Mouse (Mus musculus) midbrain, embryonic 11.5 days (tissue): ENCODE data around the gene Zfand3. TPM values are rescaled to one million over a fixed set of nuclear protein-coding genes. Genes with fewer than 3 reads are reported as not detected.

ENCODE experiments used
- ATAC-seq: fragments of 200-750 bp; cut with Nextera tagmentation; 2 replicates; pipeline ENCODE4 v1.8.0; 2017; ENCODE audit warnings: moderate TSS enrichment, moderate library complexity; ENCODE audit not compliant: low FRiP score
- DNase-seq: peaks from one replicate; pipeline ENCODE4 v3.0.0; 2015; ENCODE audit warnings: low spot score; ENCODE audit errors: missing footprints
- H3K27ac ChIP-seq: fragments of 300-500 bp; sonication (generic); 2 replicates; pipeline ENCODE4 v1.5.1; 2014; ENCODE audit warnings: low read depth, low read length
- H3K27me3 ChIP-seq: fragments of 300-500 bp; sonication (generic); 2 replicates; pipeline ENCODE4 v1.6.1; 2014; ENCODE audit warnings: mild to moderate bottlenecking, low read length, moderate library complexity, mixed read lengths; ENCODE audit not compliant: control insufficient read depth, insufficient read depth
- H3K36me3 ChIP-seq: fragments of 300-500 bp; sonication (generic); 2 replicates; pipeline ENCODE4 v1.6.1; 2014; ENCODE audit warnings: mild to moderate bottlenecking, low read length, moderate library complexity, mixed read lengths; ENCODE audit not compliant: control insufficient read depth, insufficient read depth
- H3K4me1 ChIP-seq: fragments of 300-500 bp; sonication (generic); 2 replicates; pipeline ENCODE4 v1.6.1; 2014; ENCODE audit warnings: low read length; ENCODE audit not compliant: control insufficient read depth, insufficient read depth
- H3K4me2 ChIP-seq: fragments of 300-500 bp; sonication (generic); 2 replicates; pipeline ENCODE4 v1.6.1; 2014; ENCODE audit warnings: mild to moderate bottlenecking, moderate library complexity
- H3K4me3 ChIP-seq: fragments of 300-500 bp; sonication (generic); 2 replicates; pipeline ENCODE4 v1.5.1; 2014; ENCODE audit warnings: low read depth, low read length
- H3K9ac ChIP-seq: fragments of 300-500 bp; sonication (generic); 2 replicates; pipeline ENCODE4 v1.6.1; 2014; ENCODE audit warnings: low read length
- H3K9me3 ChIP-seq: fragments of 300-500 bp; sonication (generic); 2 replicates; pipeline ENCODE4 v1.6.1; 2016; ENCODE audit warnings: low read length; ENCODE audit not compliant: control insufficient read depth
- WGBS: fragments of 180-500 bp; shearing (Covaris S2); extraction: QIAGEN DNeasy Blood & Tissue Kit; methylation state at CpG from one replicate; pipeline ENCODE4 v1.1.7; 2014; 5-methylcytosine and 5-hydroxymethylcytosine counted together
- polyA plus RNA-seq: library from polyadenylated mRNA; unstranded; fragments of >200 nt; fragmentation: Nextera tagmentation; extraction: Ambion mirVana; gene quantifications from 2 replicates; pipeline ENCODE4 v1.2.1, GENCODE M21; 2014

The Zfand3 gene
- polyA plus RNA-seq: 63.9 and 64.7 TPM in 2 replicates

GRCm38 (mm10) chr17:30004203-30005102, at the start of gene Zfand3:
Zfand3 (plus strand) TSS chr17:30004733.
- peak within 1 kb of the TSS; percentile 100 for H3K27ac ChIP-seq

GRCm38 (mm10) chr17:29955880-29956279, 48.7 kb upstream of the Zfand3 start:
- Histone ChIP-seq H3K4me1 (no peaks in the 10 kb centered on the region), H3K4me2 (no peak overlapping the region), H3K4me3 (no peak overlapping the region), H3K27me3 (no peaks in the 10 kb centered on the region), H3K9ac (no peak overlapping the region), H3K36me3 (no peaks in the 10 kb centered on the region), H3K9me3 (peaks cover 2% of the 10 kb centered on the region; the same call in 1 of the 2 replicates), H3K27ac (no peak overlapping the region)
- DNase-seq: no peak
- 68% methylated on average over 8 of the region's 8 CpGs for WGBS
- ATAC-seq: no peak

More at GRCm38 (mm10) chr17:30004203-30005102, at the start of gene Zfand3:
- DNase-seq: peak; percentile 99
- Histone ChIP-seq H3K27me3 (no peaks in the 10 kb centered on the region), H3K4me2 (peak within 1 kb of the TSS; percentile 85), H3K4me3 (peak within 1 kb of the TSS; percentile 98), H3K36me3 (no peaks in the 10 kb centered on the region), H3K4me1 (peaks cover 26% of the 10 kb centered on the region), H3K9ac (peak within 1 kb of the TSS; percentile 95), H3K9me3 (no peaks in the 10 kb centered on the region)
- ATAC-seq: peak; percentile 93
- under 1% methylated on average over 79 of the region's 93 CpGs for WGBS

GRCm38 (mm10) chr17:29963730-29964259, 40.7 kb upstream of the Zfand3 start:
- H3K36me3 ChIP-seq: no peaks in the 10 kb centered on the region
- peak; percentile 24; the same call in 1 of the 2 replicates for ATAC-seq
- H3K9me3 ChIP-seq: peaks cover 2% of the 10 kb centered on the region; the same call in 1 of the 2 replicates
- peaks cover 24% of the 10 kb centered on the region for H3K4me1 ChIP-seq
- 2% methylated on average over 11 of the region's 11 CpGs for WGBS
- no peak overlapping the region for H3K27ac ChIP-seq
- H3K4me2 ChIP-seq: peak overlapping the region; percentile 31; the same call in 1 of the 2 replicates
- peak; percentile 92 for DNase-seq
- H3K4me3 ChIP-seq: no peak overlapping the region
- H3K9ac ChIP-seq: peak overlapping the region; percentile 24
- peaks cover 9% of the 10 kb centered on the region; the same call in 1 of the 2 replicates for H3K27me3 ChIP-seq

GRCm38 (mm10) chr17:29965506-29965905, 39.0 kb upstream of the Zfand3 start:
- 15% methylated on average over 5 of the region's 5 CpGs for WGBS
- Histone ChIP-seq H3K27ac (no peak overlapping the region), H3K4me1 (peaks cover 24% of the 10 kb centered on the region), H3K27me3 (peaks cover 9% of the 10 kb centered on the region; the same call in 1 of the 2 replicates), H3K9me3 (no peaks in the 10 kb centered on the region), H3K4me3 (no peak overlapping the region), H3K9ac (no peak overlapping the region), H3K4me2 (no peak overlapping the region), H3K36me3 (no peaks in the 10 kb centered on the region)
- DNase-seq (no peak), ATAC-seq (no peak)

GRCm38 (mm10) chr17:29970037-29970555, 34.4 kb upstream of the Zfand3 start, which contains the start of gene Mdga1:
Mdga1 (minus strand) TSS chr17:29970087.
- DNase-seq (peak; percentile 54), ATAC-seq (no peak)
- no peaks in the 10 kb centered on the region for H3K27me3 ChIP-seq
- H3K27ac ChIP-seq: no peak within 1 kb of the TSS
- no peak within 1 kb of the TSS for H3K9ac ChIP-seq
- no peaks in the 10 kb centered on the region for H3K9me3 ChIP-seq
- no peaks in the 10 kb centered on the region for H3K36me3 ChIP-seq
- H3K4me2 ChIP-seq: no peak within 1 kb of the TSS
- 73% methylated on average over 7 of the region's 7 CpGs for WGBS
- peaks cover 9% of the 10 kb centered on the region for H3K4me1 ChIP-seq
- no peak within 1 kb of the TSS for H3K4me3 ChIP-seq

GRCm38 (mm10) chr17:29971761-29972432, 32.6 kb upstream of the Zfand3 start:
- Histone ChIP-seq H3K36me3 (no peaks in the 10 kb centered on the region), H3K9me3 (no peaks in the 10 kb centered on the region), H3K4me2 (no peak overlapping the region), H3K27ac (no peak overlapping the region), H3K4me1 (0 out of 2 replicates have a peak, but pooled peaks cover 2% of the 10 kb centered on the region), H3K27me3 (no peaks in the 10 kb centered on the region), H3K9ac (no peak overlapping the region), H3K4me3 (no peak overlapping the region)
- no peak for ATAC-seq
- 29% methylated on average over 15 of the region's 15 CpGs for WGBS
- DNase-seq: peak; percentile 82

GRCm38 (mm10) chr17:29973226-29973625, 31.3 kb upstream of the Zfand3 start:
- Histone ChIP-seq H3K4me3 (no peak overlapping the region), H3K27ac (no peak overlapping the region), H3K27me3 (no peaks in the 10 kb centered on the region), H3K36me3 (no peaks in the 10 kb centered on the region), H3K4me1 (0 out of 2 replicates have a peak, but pooled peaks cover 2% of the 10 kb centered on the region), H3K9ac (no peak overlapping the region), H3K9me3 (no peaks in the 10 kb centered on the region), H3K4me2 (no peak overlapping the region)
- ATAC-seq (no peak), DNase-seq (peak; percentile 28)
- 95% methylated on average over 7 of the region's 7 CpGs for WGBS

- Histone ChIP-seq H3K9me3 (no peaks in the 10 kb centered on the region), H3K27me3 (no peaks in the 10 kb centered on the region), H3K9ac (no peak overlapping the region), H3K36me3 (no peaks in the 10 kb centered on the region), H3K4me1 (0 out of 2 replicates have a peak, but pooled peaks cover 2% of the 10 kb centered on the region), H3K27ac (no peak overlapping the region), H3K4me2 (no peak overlapping the region), H3K4me3 (no peak overlapping the region)
- WGBS: 9% methylated on average over 8 of the region's 8 CpGs
- ATAC-seq (peak; percentile 73), DNase-seq (peak; percentile 98)
Measured at GRCm38 (mm10) chr17:29975731-29976130, 28.8 kb upstream of the Zfand3 start.
